Mouse (Mus musculus) liver, embryonic 12.5 days (tissue): ENCODE data around the gene Adamts15. TPM values are rescaled to one million over a fixed set of nuclear protein-coding genes. Genes with fewer than 3 reads are reported as not detected.

Experiments
- ATAC-seq: fragments of 200-750 bp; cut with Nextera tagmentation; 2 replicates; pipeline ENCODE4 v1.8.0; 2017; ENCODE audit warnings: moderate number of reproducible peaks, mild to moderate bottlenecking, moderate library complexity
- H3K27ac ChIP-seq: fragments of 300-500 bp; sonication (generic); 2 replicates; pipeline ENCODE4 v1.5.1; 2016; ENCODE audit warnings: mild to moderate bottlenecking
- H3K27me3 ChIP-seq: fragments of 300-500 bp; sonication (generic); replicated peaks from 2 replicates; pipeline ENCODE4 v1.6.1; 2016; ENCODE audit warnings: mild to moderate bottlenecking, moderate library complexity
- H3K36me3 ChIP-seq: fragments of 300-500 bp; sonication (generic); 2 replicates; pipeline ENCODE4 v1.6.1; 2016; ENCODE audit warnings: mild to moderate bottlenecking, moderate library complexity
- H3K4me1 ChIP-seq: fragments of 300-500 bp; sonication (generic); 2 replicates; pipeline ENCODE4 v1.6.1; 2016
- H3K4me2 ChIP-seq: fragments of 300-500 bp; sonication (generic); 2 replicates; pipeline ENCODE4 v1.6.1; 2016; ENCODE audit warnings: mild to moderate bottlenecking, moderate library complexity
- H3K4me3 ChIP-seq: fragments of 300-500 bp; sonication (generic); 2 replicates; pipeline ENCODE4 v1.5.1; 2016; ENCODE audit warnings: mild to moderate bottlenecking, moderate library complexity
- H3K9ac ChIP-seq: fragments of 300-500 bp; sonication (generic); 2 replicates; pipeline ENCODE4 v1.6.1; 2016; ENCODE audit warnings: mild to moderate bottlenecking, moderate library complexity
- H3K9me3 ChIP-seq: fragments of 300-500 bp; sonication (generic); replicated peaks from 2 replicates; pipeline ENCODE4 v1.6.1; 2016; ENCODE audit warnings: mild to moderate bottlenecking, moderate library complexity
- WGBS: fragments of 180-500 bp; shearing (Covaris S2); methylation state at CpG from one replicate; pipeline ENCODE4 v1.1.7; 2016; ENCODE audit not compliant: insufficient replicate concordance; 5-methylcytosine and 5-hydroxymethylcytosine counted together
- polyA plus RNA-seq: library from polyadenylated mRNA; unstranded; fragments of >200 nt; fragmentation: Nextera tagmentation; extraction: Ambion mirVana; gene quantifications from 2 replicates; pipeline ENCODE4 v1.2.1, GENCODE M21; 2016

The Adamts15 gene
- polyA plus RNA-seq, 1 experiment from 2014 or later, result 0.99 TPM

- ATAC-seq, result no peak
- Histone ChIP-seq H3K27ac (no peak overlapping the region), H3K4me1 (no peaks in the 10 kb centered on the region), H3K4me3 (no peak overlapping the region), H3K9me3 (no peaks in the 10 kb centered on the region), H3K9ac (no peak overlapping the region), H3K36me3 (no peaks in the 10 kb centered on the region), H3K27me3 (no peaks in the 10 kb centered on the region), H3K4me2 (no peak overlapping the region)
- 79% methylated on average over 4 of the region's 4 CpGs for WGBS
Measured at GRCm38 (mm10) chr9:30849951-30850350, 72.3 kb downstream of the Adamts15 start.

DNA sequence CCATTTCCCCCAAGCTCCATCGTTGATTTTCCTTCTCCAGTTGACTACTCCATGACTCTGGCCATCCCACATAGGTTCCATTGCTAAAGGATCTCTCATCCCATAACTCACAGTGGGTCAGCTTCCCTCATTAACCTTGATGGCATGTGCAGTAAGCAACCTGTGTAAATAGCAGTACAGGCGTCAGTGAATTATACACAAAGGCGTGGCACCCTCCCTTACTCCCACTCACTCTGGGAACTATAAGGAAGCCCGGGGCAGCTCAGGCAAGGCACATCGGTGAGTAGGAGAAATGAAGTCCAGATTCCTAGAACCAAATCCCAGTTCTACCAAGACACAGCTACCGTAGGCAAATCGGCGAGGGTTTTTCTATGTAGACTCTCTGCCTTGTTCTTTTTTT lies 72.8 kb downstream of the Adamts15 start:
- Histone ChIP-seq H3K36me3 (no peaks in the 10 kb centered on the region), H3K27ac (no peak overlapping the region), H3K4me2 (no peak overlapping the region), H3K9ac (no peak overlapping the region), H3K9me3 (no peaks in the 10 kb centered on the region), H3K4me3 (no peak overlapping the region), H3K4me1 (no peaks in the 10 kb centered on the region), H3K27me3 (no peaks in the 10 kb centered on the region)
- 74% methylated on average over 8 of the region's 8 CpGs for WGBS
- ATAC-seq, result no peak

Other genes starting within 250 kb of the Adamts15 start
- gene Adamts8, start 20.1 kb upstream of the Adamts15 start, polyA plus RNA-seq, result 0.13 and 0.16 TPM in 2 replicates
- 10.2 and 10.4 TPM in 2 replicates for gene Zbtb44, start 108.2 kb upstream of the Adamts15 start, polyA plus RNA-seq
- 0.28 and 0.38 TPM in 2 replicates for gene St14, start 209.4 kb upstream of the Adamts15 start, polyA plus RNA-seq